ENCODE assay signal across 8 mouse cellular contexts in the genomic region with DNA sequence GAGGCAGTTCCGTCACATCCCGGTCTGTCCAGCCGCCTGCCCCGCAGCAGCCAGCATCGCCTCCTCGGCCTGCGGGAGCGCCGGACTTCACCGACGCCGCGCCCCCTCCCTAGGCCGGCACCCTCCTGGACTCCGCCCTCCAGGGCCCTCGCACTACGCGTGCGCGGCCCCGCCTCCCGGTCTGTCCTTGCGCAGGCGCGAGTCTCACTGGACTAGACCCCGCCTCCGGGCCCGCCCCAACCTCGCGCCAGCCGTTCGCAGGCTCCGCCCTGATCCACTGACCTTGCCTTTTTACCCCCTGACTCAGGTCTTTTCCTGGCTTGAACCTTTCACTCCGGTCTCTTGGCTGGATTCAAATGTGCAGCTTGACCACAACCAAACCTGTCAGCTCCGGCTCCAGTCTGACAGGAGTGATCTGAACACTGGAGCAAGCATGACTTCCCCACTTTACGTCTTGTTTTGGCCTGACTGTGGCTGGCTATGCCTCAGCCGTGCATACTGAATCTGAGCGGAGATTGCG. TPM values are rescaled to one million over a fixed set of nuclear protein-coding genes. Genes with fewer than 3 reads are reported as not detected.
DNase-seq lines count a peak whose midpoint lies in the region; ATAC-seq and TF ChIP-seq lines count a peak whose summit lies in the region.

A gene (minus strand): TSS at position 150 of the 520 bp plus-strand sequence.

- peak within 1 kb of the TSS; percentile 90 for H3K4me2 ChIP-seq in CH12.LX (ENCODE audit: insufficient read depth, low read depth, poor library complexity, severe bottlenecking)
- H3K4me2 ChIP-seq in forebrain, embryonic 12.5 days = peak within 1 kb of the TSS; percentile 59
- H3K4me2 ChIP-seq in heart, postnatal 0 days (ENCODE audit: low read depth, low read length) = peak within 1 kb of the TSS; percentile 83
- peak within 1 kb of the TSS; percentile 95 for H3K4me2 ChIP-seq in liver, embryonic 16.5 days (ENCODE audit: low read depth, low read length)
- peak within 1 kb of the TSS; percentile 63 for H3K4me2 ChIP-seq in neural tube, embryonic 13.5 days

- TF ChIP-seq RAD21 in CH12.LX (IDR thresholded peaks at IDR 0.05; ENCODE audit: low read depth, low read length) = no peak

- WGBS in forebrain, embryonic 12.5 days = 5% methylated on average over 28 of the region's 39 CpGs
- WGBS in heart, postnatal 0 days = 1% methylated on average over 37 of the region's 39 CpGs
- 1% methylated on average over 37 of the region's 39 CpGs for WGBS in liver, embryonic 16.5 days (ENCODE audit: insufficient replicate concordance)
- 2% methylated on average over 37 of the region's 39 CpGs for WGBS in neural tube, embryonic 13.5 days

- peaks cover 0 to 36% of the 10 kb centered on the region in 2 experiments; a peak in 3 of 4 replicates for H3K4me1 ChIP-seq in CH12.LX (ENCODE audit: control insufficient read depth in 1 of 2, insufficient read depth in 2 of 2)
- peaks cover 13% of the 10 kb centered on the region for H3K4me1 ChIP-seq in forebrain, embryonic 12.5 days
- peaks cover 5% of the 10 kb centered on the region for H3K4me1 ChIP-seq in heart, postnatal 0 days (ENCODE audit: control insufficient read depth, insufficient read depth)
- peaks cover 9% of the 10 kb centered on the region for H3K4me1 ChIP-seq in liver, embryonic 16.5 days (ENCODE audit: control insufficient read depth, low read depth, low read length)
- H3K4me1 ChIP-seq in neural tube, embryonic 13.5 days (replicated peaks) = peaks cover 30% of the 10 kb centered on the region
- H3K4me1 ChIP-seq in testis, adult 2 months (ENCODE audit: control insufficient read depth, insufficient read depth, low read length) = peaks cover 2% of the 10 kb centered on the region; the same call in 1 of the 2 replicates

- in situ Hi-C loops in CH12.LX (cut with MboI; ENCODE audit: low pct_ligation_motif_present, low pct_unique_long_range_greater_than_20kb, low sequenced_read_pairs) = no loop called here

- H3K27ac ChIP-seq in CH12.LX (ENCODE audit: insufficient read depth, low read depth) = peak within 1 kb of the TSS; percentile 45
- peak within 1 kb of the TSS; percentile 83 for H3K27ac ChIP-seq in forebrain, embryonic 12.5 days
- peak within 1 kb of the TSS; percentile 75 for H3K27ac ChIP-seq in heart, postnatal 0 days (ENCODE audit: low read depth)
- H3K27ac ChIP-seq in liver, embryonic 16.5 days (ENCODE audit: low read length) = peak within 1 kb of the TSS; percentile 83
- peak within 1 kb of the TSS; percentile 95 for H3K27ac ChIP-seq in neural tube, embryonic 13.5 days (replicated peaks)
- H3K27ac ChIP-seq in testis, adult 2 months (ENCODE audit: control insufficient read depth, insufficient read depth, low read depth, low read length) = peak within 1 kb of the TSS; percentile 96

- peak; percentile 100 for ATAC-seq in forebrain, embryonic 12.5 days (ENCODE audit: low FRiP score)
- ATAC-seq in heart, postnatal 0 days (ENCODE audit: insufficient read depth, low read depth) = peak; percentile 100
- peak; percentile 100 for ATAC-seq in liver, embryonic 16.5 days (ENCODE audit: low read depth)
- ATAC-seq in neural tube, embryonic 13.5 days (ENCODE audit: low read depth) = peak; percentile 100

- dilution Hi-C loops in CH12.LX (cut with MboI; ENCODE audit: extremely low pct_ligation_motif_present, extremely low pct_unique_long_range_greater_than_20kb, low sequenced_read_pairs) = no loop called here

- peak within 1 kb of the TSS; percentile 98 for H3K9ac ChIP-seq in CH12.LX (ENCODE audit: insufficient read depth, low read depth)
- H3K9ac ChIP-seq in forebrain, embryonic 12.5 days = peak within 1 kb of the TSS; percentile 93
- peak within 1 kb of the TSS; percentile 86 for H3K9ac ChIP-seq in heart, postnatal 0 days (replicated peaks; ENCODE audit: low read depth, low read length)
- peak within 1 kb of the TSS; percentile 79 for H3K9ac ChIP-seq in liver, embryonic 16.5 days (ENCODE audit: low read depth, low read length)
- peak within 1 kb of the TSS; percentile 96 for H3K9ac ChIP-seq in neural tube, embryonic 13.5 days

- peaks cover 0 to 6% of the 10 kb centered on the region in 2 experiments for H3K36me3 ChIP-seq in CH12.LX (replicated peaks in 1 of 2; ENCODE audit: control insufficient read depth in 1 of 2, insufficient read depth in 1 of 2, low read length in 1 of 2)
- H3K36me3 ChIP-seq in forebrain, embryonic 12.5 days (replicated peaks) = no peaks in the 10 kb centered on the region
- H3K36me3 ChIP-seq in heart, postnatal 0 days (replicated peaks; ENCODE audit: control insufficient read depth, insufficient read depth, low read length) = no peaks in the 10 kb centered on the region
- no peaks in the 10 kb centered on the region for H3K36me3 ChIP-seq in liver, embryonic 16.5 days (ENCODE audit: control insufficient read depth, insufficient read depth)
- no peaks in the 10 kb centered on the region for H3K36me3 ChIP-seq in neural tube, embryonic 13.5 days
- no peaks in the 10 kb centered on the region for H3K36me3 ChIP-seq in testis, adult 2 months (ENCODE audit: control insufficient read depth, insufficient read depth, low read length)

- H3K9me3 ChIP-seq in CH12.LX (replicated peaks; ENCODE audit: low read length) = no peaks in the 10 kb centered on the region
- no peaks in the 10 kb centered on the region for H3K9me3 ChIP-seq in forebrain, embryonic 12.5 days
- H3K9me3 ChIP-seq in heart, postnatal 0 days (replicated peaks; ENCODE audit: control insufficient read depth, low read length) = no peaks in the 10 kb centered on the region
- H3K9me3 ChIP-seq in liver, embryonic 16.5 days (replicated peaks; ENCODE audit: control insufficient read depth, low read length) = no peaks in the 10 kb centered on the region
- H3K9me3 ChIP-seq in neural tube, embryonic 13.5 days = no peaks in the 10 kb centered on the region

- peak within 1 kb of the TSS; percentile 64 to 95 (median 91) for H3K4me3 ChIP-seq in CH12.LX (replicated peaks in 1 of 3; ENCODE audit: low read depth in 2 of 3, low read length in 2 of 3, poor library complexity in 1 of 3)
- H3K4me3 ChIP-seq in forebrain, embryonic 12.5 days (replicated peaks) = peak within 1 kb of the TSS; percentile 94
- peak within 1 kb of the TSS; percentile 89 for H3K4me3 ChIP-seq in heart, postnatal 0 days (ENCODE audit: low read depth, low read length)
- peak within 1 kb of the TSS; percentile 79 for H3K4me3 ChIP-seq in liver, embryonic 16.5 days (ENCODE audit: low read depth, low read length)
- H3K4me3 ChIP-seq in neural tube, embryonic 13.5 days = peak within 1 kb of the TSS; percentile 89
- H3K4me3 ChIP-seq in testis, adult 2 months (ENCODE audit: control insufficient read depth, low read depth, low read length) = peak within 1 kb of the TSS; percentile 92

- DNase-seq in CH12.LX (ENCODE audit: extremely low read depth) = peak; percentile 91
- peak; percentile 86 for DNase-seq in c-Kit-positive CD71-positive TER-119-negative erythroid progenitor cells, embryonic 14.5 days (ENCODE audit: low read depth)
- peak; percentile 96 for DNase-seq in heart, postnatal 0 days (ENCODE audit: low spot score)
- peak; percentile 99 for DNase-seq in kidney, postnatal 4 days

- TF ChIP-seq EP300 in CH12.LX (IDR thresholded peaks at IDR 0.05; ENCODE audit: low read length) = no peak
- no peak for TF ChIP-seq EP300 in heart, postnatal 0 days (IDR thresholded peaks at IDR 0.05; ENCODE audit: low read depth)

- no peaks in the 10 kb centered on the region for H3K27me3 ChIP-seq in CH12.LX (replicated peaks)
- no peaks in the 10 kb centered on the region for H3K27me3 ChIP-seq in forebrain, embryonic 12.5 days
- H3K27me3 ChIP-seq in heart, postnatal 0 days (ENCODE audit: control insufficient read depth, insufficient read depth, low read length) = no peaks in the 10 kb centered on the region
- H3K27me3 ChIP-seq in liver, embryonic 16.5 days (ENCODE audit: control insufficient read depth, insufficient read depth, low read depth, low read length) = no peaks in the 10 kb centered on the region
- H3K27me3 ChIP-seq in neural tube, embryonic 13.5 days = no peaks in the 10 kb centered on the region
- H3K27me3 ChIP-seq in testis, adult 2 months (ENCODE audit: control insufficient read depth, insufficient read depth, low read length) = no peaks in the 10 kb centered on the region

- TF ChIP-seq CTCF in CH12.LX (conservative IDR thresholded peaks at IDR 0.05 in 1 of 2, IDR thresholded peaks at IDR 0.05 in 1 of 2; ENCODE audit: low read depth in 2 of 2, low read length in 2 of 2) = no peak
- TF ChIP-seq CTCF in heart, postnatal 0 days (IDR thresholded peaks at IDR 0.05; ENCODE audit: low read depth) = no peak
- no peak for TF ChIP-seq CTCF in testis, adult 2 months (IDR thresholded peaks at IDR 0.05; ENCODE audit: control insufficient read depth, insufficient read depth, insufficient replicate concordance, low read depth, low read length)

- peak; percentile 78 for TF ChIP-seq POLR2A in CH12.LX (IDR thresholded peaks at IDR 0.05; ENCODE audit: low read depth, low read length)
- TF ChIP-seq POLR2A in testis, adult 2 months (IDR thresholded peaks at IDR 0.05; ENCODE audit: control insufficient read depth, low read depth, low read length) = peak; percentile 83

- peaks cover 33% of the 10 kb centered on the region for H3K79me2 ChIP-seq in CH12.LX (replicated peaks; ENCODE audit: control insufficient read depth, extremely low read depth, insufficient read depth, poor library complexity, severe bottlenecking)

TF ChIP-seq in CH12.LX, 34 proteins besides CTCF, POLR2A, EP300 and RAD21 (continues in another document):
- peak; percentile 45; the same call in 1 of the 2 replicates for TF ChIP-seq TBP (conservative IDR thresholded peaks at IDR 0.05; ENCODE audit: low read depth, low read length)
- no peak for TF ChIP-seq PAX5 (IDR thresholded peaks at IDR 0.05; ENCODE audit: low read length)
- TF ChIP-seq SIN3A (IDR thresholded peaks at IDR 0.05; ENCODE audit: low read length) = peak; percentile 26; the same call in 1 of the 2 replicates
- no peak for TF ChIP-seq IRF4 (IDR thresholded peaks at IDR 0.05; ENCODE audit: low read depth, low read length)
- TF ChIP-seq ZKSCAN1 (IDR thresholded peaks at IDR 0.05; ENCODE audit: borderline replicate concordance, low read depth, low read length) = no peak
- no peak for TF ChIP-seq GABPA (IDR thresholded peaks at IDR 0.05; ENCODE audit: insufficient replicate concordance, low read depth, low read length)
- TF ChIP-seq MXI1 (IDR thresholded peaks at IDR 0.05; ENCODE audit: low read depth, low read length) = 0 out of 2 replicates have a peak, but pooled peaks have one; percentile 47

RNA-seq across cellular contexts. Expression of the gene that starts here (rescaled TPM):
- total RNA-seq in CH12.LX (2012; rRNA removed) = 7.9 and 8.8 TPM in 2 replicates
- 9.6 and 9.8 TPM in 2 replicates for total RNA-seq in CH12.LX (2014; rRNA removed)
- 8.5 and 9.3 TPM in 2 replicates for polyA plus RNA-seq in CH12.LX (2012; ENCODE audit: insufficient read length, low read depth)
- polyA plus RNA-seq in forebrain, embryonic 12.5 days (2016; fragmentation: Nextera tagmentation; extraction: Ambion mirVana) = 36.7 and 37.6 TPM in 2 replicates
- total RNA-seq in heart, postnatal 0 days (2014; rRNA removed; ENCODE audit: low replicate concordance) = 49.8 and 69.6 TPM in 2 replicates
- polyA plus RNA-seq in heart, postnatal 0 days (2015; fragmentation: Nextera tagmentation; extraction: Ambion mirVana) = 74.1 and 75.7 TPM in 2 replicates
- 6.7 and 7.0 TPM in 2 replicates for polyA plus RNA-seq in liver, embryonic 16.5 days (2015; fragmentation: Nextera tagmentation; extraction: Ambion mirVana)
- 99.8 and 100 TPM in 2 replicates for polyA plus RNA-seq in neural tube, embryonic 13.5 days (2015; fragmentation: Nextera tagmentation; extraction: Ambion mirVana)
- 149 and 164 TPM in 2 replicates for polyA plus RNA-seq in testis, adult 2 months (2012; rRNA removed)

Comparison
In these comparisons a context has a peak if more than half of its experiments do, and no peak if none do; other contexts are left out.
1. Peak in every context shown above with its lines: DNase-seq, ATAC-seq, H3K4me3 ChIP-seq and H3K27ac ChIP-seq.
2. H3K27ac ChIP-seq: peak in every context shown above with its lines; median percentile 96 in testis, adult 2 months; 95 in neural tube, embryonic 13.5 days; 83 in forebrain, embryonic 12.5 days; 83 in liver, embryonic 16.5 days; 75 in heart, postnatal 0 days; 45 in CH12.LX.